Mouse (Mus musculus) testis, adult 2 months (tissue): ENCODE measurements at regions not wholly inside any gene's neighbourhood (a gene's known extent, or its start where the extent isn't known, plus 50 kb on each side); places are given as distances from the start of the nearest gene placed in this dataset.
A peak's percentile ranks its signal among the peaks of the same experiment; 100 is the strongest.

ENCODE experiments used
- H3K27ac ChIP-seq: fragments of 200-500 bp; 2 replicates; pipeline ENCODE4 v1.5.1; 2012; ENCODE audit warnings: low read depth, low read length; ENCODE audit not compliant: control insufficient read depth, insufficient read depth
- H3K27me3 ChIP-seq: fragments of 200-500 bp; 2 replicates; pipeline ENCODE4 v1.6.1; 2012; ENCODE audit warnings: mild to moderate bottlenecking, low read length, moderate library complexity; ENCODE audit not compliant: control insufficient read depth, insufficient read depth
- H3K36me3 ChIP-seq: fragments of 200-500 bp; 2 replicates; pipeline ENCODE4 v1.6.1; 2012; ENCODE audit warnings: mild to moderate bottlenecking, low read length; ENCODE audit not compliant: control insufficient read depth, insufficient read depth
- H3K4me1 ChIP-seq: fragments of 200-500 bp; 2 replicates; pipeline ENCODE4 v1.6.1; 2012; ENCODE audit warnings: low read length; ENCODE audit not compliant: control insufficient read depth, insufficient read depth
- H3K4me3 ChIP-seq: fragments of 200-500 bp; 2 replicates; pipeline ENCODE4 v1.5.1; 2012; ENCODE audit warnings: low read depth, mild to moderate bottlenecking, low read length, moderate library complexity, mixed read lengths; ENCODE audit not compliant: control insufficient read depth
- CTCF ChIP-seq: fragments of 200-500 bp; IDR thresholded peaks from 2 replicates; pipeline ENCODE4 v1.5.1; 2012; ENCODE audit warnings: low read depth, mild to moderate bottlenecking, inconsistent platforms, low read length, moderate library complexity; ENCODE audit not compliant: control insufficient read depth, insufficient read depth, insufficient replicate concordance
- POLR2A ChIP-seq: fragments of 200-500 bp; IDR thresholded peaks from 2 replicates; pipeline ENCODE4 v1.6.1; 2012; ENCODE audit warnings: low read depth, mild to moderate bottlenecking, inconsistent platforms, low read length, moderate library complexity; ENCODE audit not compliant: control insufficient read depth

DNA sequence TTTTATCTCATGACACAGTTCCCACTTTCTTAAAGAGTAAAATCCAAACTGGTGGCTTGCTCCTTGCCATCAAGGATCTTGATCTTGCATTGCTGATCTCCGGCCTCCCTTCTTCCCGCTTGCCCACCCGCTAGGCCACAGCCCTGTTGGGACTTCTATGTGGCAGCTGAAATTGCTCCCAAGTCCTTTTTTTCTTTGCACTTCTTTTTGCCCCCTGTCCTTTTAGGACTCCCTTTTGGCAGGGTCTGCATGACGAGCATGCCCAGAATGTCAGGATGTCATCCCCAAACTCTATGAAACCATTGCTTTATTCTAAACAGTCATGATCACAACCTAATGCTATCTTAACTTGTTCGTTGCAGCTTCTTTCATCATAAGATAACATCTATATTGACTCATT is 588.6 kb downstream of the Tox3 start:
- Histone ChIP-seq H3K36me3 (no peaks in the 10 kb centered on the region), H3K27me3 (no peaks in the 10 kb centered on the region), H3K4me1 (no peaks in the 10 kb centered on the region), H3K27ac (no peak overlapping the region), H3K4me3 (no peak overlapping the region)
- TF ChIP-seq POLR2A: no peak
- no peak for TF ChIP-seq CTCF

GRCm38 (mm10) chr8:89758695-89759094 is 589.4 kb downstream of the Tox3 start:
- Histone ChIP-seq H3K4me3 (no peak overlapping the region), H3K4me1 (no peaks in the 10 kb centered on the region), H3K27ac (no peak overlapping the region), H3K27me3 (no peaks in the 10 kb centered on the region), H3K36me3 (no peaks in the 10 kb centered on the region)
- TF ChIP-seq CTCF: no peak

- Histone ChIP-seq H3K27me3 (no peaks in the 10 kb centered on the region), H3K4me3 (no peak overlapping the region), H3K27ac (no peak overlapping the region), H3K36me3 (no peaks in the 10 kb centered on the region), H3K4me1 (no peaks in the 10 kb centered on the region)
- TF ChIP-seq CTCF: no peak
- no peak for TF ChIP-seq POLR2A
Measured at GRCm38 (mm10) chr8:89755951-89756350, 592.2 kb downstream of the Tox3 start.

DNA sequence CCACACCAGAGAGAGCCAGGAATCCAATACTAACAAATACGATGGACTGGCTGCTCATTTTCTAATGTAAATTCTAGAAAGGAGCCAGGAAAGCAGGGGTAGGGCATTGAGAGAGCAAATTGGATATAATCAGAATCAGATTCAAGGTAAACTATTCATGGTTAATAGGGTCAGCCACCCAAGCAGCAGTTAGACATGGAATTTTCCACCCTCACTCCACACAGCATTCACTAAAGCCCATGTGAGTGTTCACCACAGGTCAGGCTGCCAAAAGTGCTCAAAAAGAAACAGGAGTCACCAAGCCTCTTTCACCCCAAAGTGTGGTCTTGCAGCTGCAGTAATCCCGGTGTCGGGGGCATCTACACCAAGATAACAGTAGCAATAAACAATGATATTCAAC is 596.9 kb downstream of the Tox3 start:
- Histone ChIP-seq H3K27me3 (no peaks in the 10 kb centered on the region), H3K4me3 (no peak overlapping the region), H3K27ac (no peak overlapping the region), H3K4me1 (no peaks in the 10 kb centered on the region), H3K36me3 (no peaks in the 10 kb centered on the region)
- TF ChIP-seq CTCF (no peak), POLR2A (no peak)

- Histone ChIP-seq H3K4me1 (no peaks in the 10 kb centered on the region), H3K36me3 (no peaks in the 10 kb centered on the region), H3K27me3 (no peaks in the 10 kb centered on the region), H3K4me3 (no peak overlapping the region), H3K27ac (no peak overlapping the region)
- TF ChIP-seq CTCF (no peak), POLR2A (no peak)
Measured at GRCm38 (mm10) chr8:89747726-89748125, 600.4 kb downstream of the Tox3 start.

GRCm38 (mm10) chr8:89744267-89745028 is 603.7 kb downstream of the Tox3 start:
- no peaks in the 10 kb centered on the region for H3K36me3 ChIP-seq
- no peak for TF ChIP-seq CTCF
- no peak for TF ChIP-seq POLR2A
- peak overlapping the region; percentile 54 for H3K4me3 ChIP-seq
- H3K27ac ChIP-seq: no peak overlapping the region
- H3K27me3 ChIP-seq: no peaks in the 10 kb centered on the region
- H3K4me1 ChIP-seq: no peaks in the 10 kb centered on the region

DNA sequence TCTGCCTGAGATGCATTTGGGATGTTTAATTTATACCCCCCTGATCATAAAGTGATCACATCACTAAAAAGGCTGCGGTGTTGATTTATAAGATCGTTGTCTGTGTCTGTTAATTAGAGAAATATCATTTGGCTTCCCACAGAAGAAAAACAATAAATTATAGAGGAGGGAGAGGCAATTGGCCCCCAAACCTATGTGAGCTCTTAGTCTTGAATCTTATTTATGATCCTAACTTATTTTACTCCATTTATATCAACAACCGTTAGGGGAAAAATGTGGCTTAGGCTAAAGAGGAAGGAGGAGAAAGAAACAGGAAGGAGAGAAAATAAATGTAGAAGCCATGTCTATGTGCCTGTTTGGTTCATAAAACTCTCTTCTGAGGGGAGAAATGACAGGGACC is 609.5 kb downstream of the Tox3 start:
- no peak overlapping the region for H3K4me3 ChIP-seq
- no peaks in the 10 kb centered on the region for H3K4me1 ChIP-seq
- H3K36me3 ChIP-seq: no peaks in the 10 kb centered on the region
- no peak overlapping the region for H3K27ac ChIP-seq
- H3K27me3 ChIP-seq: no peaks in the 10 kb centered on the region
- TF ChIP-seq CTCF (no peak), POLR2A (no peak)
